Mouse (Mus musculus) thymus, adult 2 months (tissue): ENCODE data around the gene Brox.

Source experiments
- CTCF ChIP-seq: fragments of 200-500 bp; IDR thresholded peaks from 2 replicates; pipeline ENCODE4 v1.5.1; 2012; ENCODE audit warnings: mild to moderate bottlenecking, control low read depth, low read length, moderate library complexity, borderline replicate concordance; ENCODE audit not compliant: control insufficient read depth, poor library complexity, insufficient read depth; ENCODE audit errors: extremely low read depth
- POLR2A ChIP-seq: fragments of 200-500 bp; IDR thresholded peaks from 2 replicates; pipeline ENCODE4 v1.6.1; 2012; ENCODE audit warnings: mild to moderate bottlenecking, low read length, control low read depth, moderate library complexity; ENCODE audit not compliant: control insufficient read depth, poor library complexity, insufficient read depth; ENCODE audit errors: extremely low read depth

DNA sequence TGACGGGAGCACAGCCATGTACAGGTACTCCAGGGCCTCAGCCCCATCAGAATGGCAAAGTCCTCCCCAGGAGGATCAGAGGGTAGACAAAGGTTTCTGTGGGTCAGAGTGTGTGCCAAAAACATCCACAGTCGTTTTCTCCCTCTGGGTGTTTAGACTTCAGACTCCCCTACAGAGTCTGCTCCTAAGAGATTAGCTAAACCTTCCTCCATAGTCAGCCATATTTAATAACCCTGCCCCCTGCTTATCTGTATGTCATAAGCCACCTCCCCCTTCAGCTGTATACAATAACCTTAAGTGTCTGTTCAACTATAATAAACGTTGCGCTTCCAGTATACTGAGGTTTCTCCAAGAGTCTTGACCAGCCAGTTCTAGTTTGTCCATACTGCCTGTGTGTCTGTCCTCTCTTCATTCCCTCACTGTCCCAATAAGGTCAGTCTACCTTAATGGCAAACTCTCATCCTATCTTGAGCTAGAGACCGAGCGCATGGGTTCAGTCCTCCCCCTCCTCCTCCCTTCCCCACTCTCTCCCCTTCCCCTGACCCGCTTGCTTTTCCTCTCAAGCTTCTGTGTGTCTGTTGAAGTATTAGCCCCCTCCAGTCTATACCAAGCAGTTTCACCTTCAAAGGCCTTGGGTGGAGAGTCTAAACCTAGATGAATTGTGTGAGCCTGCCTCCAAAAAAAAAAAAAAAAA lies 63.9 kb downstream of the Brox start:
- TF ChIP-seq CTCF (no peak), POLR2A (no peak)
